Comparison of ENCODE assay signal across 8 mouse cellular contexts in genomic region chr4:127243552-127243951, GRCm38 (mm10). TPM values are rescaled to one million over a fixed set of nuclear protein-coding genes. Genes with fewer than 3 reads are reported as not detected.
DNase-seq lines count a peak whose midpoint lies in the region; ATAC-seq and TF ChIP-seq lines count a peak whose summit lies in the region.

Gene Smim12, plus strand, starts transcription at chr4:127243784.

- H3K36me3 ChIP-seq in E14TG2a.4 (ENCODE audit: insufficient read depth, low read length): peaks cover 29% of the 10 kb centered on the region
- peaks cover 19% of the 10 kb centered on the region for H3K36me3 ChIP-seq in forebrain, embryonic 12.5 days (replicated peaks)
- peaks cover 12% of the 10 kb centered on the region for H3K36me3 ChIP-seq in heart, postnatal 0 days (replicated peaks; ENCODE audit: control insufficient read depth, insufficient read depth, low read length)
- H3K36me3 ChIP-seq in liver, embryonic 16.5 days (ENCODE audit: control insufficient read depth, insufficient read depth): peaks cover 2% of the 10 kb centered on the region
- H3K36me3 ChIP-seq in neural tube, embryonic 13.5 days: peaks cover 18% of the 10 kb centered on the region
- H3K36me3 ChIP-seq in testis, adult 2 months (ENCODE audit: control insufficient read depth, insufficient read depth, low read length): no peaks in the 10 kb centered on the region

- DNase-seq in c-Kit-positive CD71-positive TER-119-positive erythroid progenitor cells, embryonic 14.5 days (ENCODE audit: low spot score): peak; percentile 97
- peak; percentile 98 for DNase-seq in heart, postnatal 0 days (ENCODE audit: low spot score)
- peak; percentile 100 for DNase-seq in kidney, postnatal 4 days

- peak within 1 kb of the TSS; percentile 100 for H3K4me3 ChIP-seq in E14TG2a.4 (replicated peaks; ENCODE audit: low read length)
- peak within 1 kb of the TSS; percentile 96 for H3K4me3 ChIP-seq in forebrain, embryonic 12.5 days (replicated peaks)
- H3K4me3 ChIP-seq in heart, postnatal 0 days (ENCODE audit: low read depth, low read length): peak within 1 kb of the TSS; percentile 73
- peak within 1 kb of the TSS; percentile 81 for H3K4me3 ChIP-seq in liver, embryonic 16.5 days (ENCODE audit: low read depth, low read length)
- H3K4me3 ChIP-seq in neural tube, embryonic 13.5 days: peak within 1 kb of the TSS; percentile 97
- H3K4me3 ChIP-seq in testis, adult 2 months (ENCODE audit: control insufficient read depth, low read depth, low read length): peak within 1 kb of the TSS; percentile 99

- H3K27ac ChIP-seq in forebrain, embryonic 12.5 days: no peak within 1 kb of the TSS
- peak within 1 kb of the TSS; percentile 37; the same call in 1 of the 2 replicates for H3K27ac ChIP-seq in heart, postnatal 0 days (ENCODE audit: low read depth)
- no peak within 1 kb of the TSS for H3K27ac ChIP-seq in liver, embryonic 16.5 days (ENCODE audit: low read length)
- H3K27ac ChIP-seq in neural tube, embryonic 13.5 days (replicated peaks): peak within 1 kb of the TSS; percentile 53; the same call in 1 of the 2 replicates
- peak within 1 kb of the TSS; percentile 91 for H3K27ac ChIP-seq in testis, adult 2 months (ENCODE audit: control insufficient read depth, insufficient read depth, low read depth, low read length)

- peak; percentile 95 for ATAC-seq in forebrain, embryonic 12.5 days (ENCODE audit: low FRiP score)
- ATAC-seq in heart, postnatal 0 days (ENCODE audit: insufficient read depth, low read depth): peak; percentile 98
- ATAC-seq in liver, embryonic 16.5 days (ENCODE audit: low read depth): peak; percentile 99
- ATAC-seq in neural tube, embryonic 13.5 days (ENCODE audit: low read depth): peak; percentile 95

- no peaks in the 10 kb centered on the region for H3K9me3 ChIP-seq in E14TG2a.4 (ENCODE audit: low read length)
- H3K9me3 ChIP-seq in forebrain, embryonic 12.5 days: no peaks in the 10 kb centered on the region
- no peaks in the 10 kb centered on the region for H3K9me3 ChIP-seq in heart, postnatal 0 days (replicated peaks; ENCODE audit: control insufficient read depth, low read length)
- no peaks in the 10 kb centered on the region for H3K9me3 ChIP-seq in liver, embryonic 16.5 days (replicated peaks; ENCODE audit: control insufficient read depth, low read length)
- no peaks in the 10 kb centered on the region for H3K9me3 ChIP-seq in neural tube, embryonic 13.5 days

- no peaks in the 10 kb centered on the region for H3K27me3 ChIP-seq in E14TG2a.4 (ENCODE audit: insufficient read depth, low read length)
- H3K27me3 ChIP-seq in forebrain, embryonic 12.5 days: peaks cover 10% of the 10 kb centered on the region; the same call in 1 of the 2 replicates
- no peaks in the 10 kb centered on the region for H3K27me3 ChIP-seq in heart, postnatal 0 days (ENCODE audit: control insufficient read depth, insufficient read depth, low read length)
- no peaks in the 10 kb centered on the region for H3K27me3 ChIP-seq in liver, embryonic 16.5 days (ENCODE audit: control insufficient read depth, insufficient read depth, low read depth, low read length)
- H3K27me3 ChIP-seq in neural tube, embryonic 13.5 days: 0 out of 2 replicates have a peak, but pooled peaks cover 3% of the 10 kb centered on the region
- no peaks in the 10 kb centered on the region for H3K27me3 ChIP-seq in testis, adult 2 months (ENCODE audit: control insufficient read depth, insufficient read depth, low read length)

- H3K4me2 ChIP-seq in forebrain, embryonic 12.5 days: peak within 1 kb of the TSS; percentile 97
- H3K4me2 ChIP-seq in heart, postnatal 0 days (ENCODE audit: low read depth, low read length): peak within 1 kb of the TSS; percentile 84
- peak within 1 kb of the TSS; percentile 73 for H3K4me2 ChIP-seq in liver, embryonic 16.5 days (ENCODE audit: low read depth, low read length)
- peak within 1 kb of the TSS; percentile 98 for H3K4me2 ChIP-seq in neural tube, embryonic 13.5 days

- peak within 1 kb of the TSS; percentile 93 for H3K9ac ChIP-seq in forebrain, embryonic 12.5 days
- peak within 1 kb of the TSS; percentile 78 for H3K9ac ChIP-seq in heart, postnatal 0 days (replicated peaks; ENCODE audit: low read depth, low read length)
- peak within 1 kb of the TSS; percentile 81 for H3K9ac ChIP-seq in liver, embryonic 16.5 days (ENCODE audit: low read depth, low read length)
- peak within 1 kb of the TSS; percentile 94 for H3K9ac ChIP-seq in neural tube, embryonic 13.5 days

- TF ChIP-seq CTCF in E14TG2a.4 (conservative IDR thresholded peaks at IDR 0.05; ENCODE audit: low read length): peak; percentile 69
- peak; percentile 94 for TF ChIP-seq CTCF in heart, postnatal 0 days (IDR thresholded peaks at IDR 0.05; ENCODE audit: low read depth)
- TF ChIP-seq CTCF in testis, adult 2 months (IDR thresholded peaks at IDR 0.05; ENCODE audit: control insufficient read depth, insufficient read depth, insufficient replicate concordance, low read depth, low read length): peak; percentile 95

- TF ChIP-seq EP300 in heart, postnatal 0 days (IDR thresholded peaks at IDR 0.05; ENCODE audit: low read depth): peak; percentile 80

- TF ChIP-seq POLR2A in testis, adult 2 months (IDR thresholded peaks at IDR 0.05; ENCODE audit: control insufficient read depth, low read depth, low read length): peak; percentile 79

- under 1% methylated on average over 29 of the region's 29 CpGs for WGBS in forebrain, embryonic 12.5 days
- WGBS in heart, postnatal 0 days: under 1% methylated on average over 29 of the region's 29 CpGs
- under 1% methylated on average over 29 of the region's 29 CpGs for WGBS in liver, embryonic 16.5 days (ENCODE audit: insufficient replicate concordance)
- under 1% methylated on average over 29 of the region's 29 CpGs for WGBS in neural tube, embryonic 13.5 days

- peaks cover 35% of the 10 kb centered on the region for H3K4me1 ChIP-seq in E14TG2a.4 (replicated peaks; ENCODE audit: low read depth, low read length)
- peaks cover 16% of the 10 kb centered on the region for H3K4me1 ChIP-seq in forebrain, embryonic 12.5 days
- H3K4me1 ChIP-seq in heart, postnatal 0 days (ENCODE audit: control insufficient read depth, insufficient read depth): peaks cover 7% of the 10 kb centered on the region
- peaks cover 8% of the 10 kb centered on the region for H3K4me1 ChIP-seq in liver, embryonic 16.5 days (ENCODE audit: control insufficient read depth, low read depth, low read length)
- H3K4me1 ChIP-seq in neural tube, embryonic 13.5 days (replicated peaks): peaks cover 15% of the 10 kb centered on the region
- H3K4me1 ChIP-seq in testis, adult 2 months (ENCODE audit: control insufficient read depth, insufficient read depth, low read length): peaks cover 8% of the 10 kb centered on the region

RNA-seq across cellular contexts. Expression of gene Smim12, which starts in this region (rescaled TPM):
- 44.2 and 46.6 TPM in 2 replicates for polyA plus RNA-seq in forebrain, embryonic 12.5 days (2016; fragmentation: Nextera tagmentation; extraction: Ambion mirVana)
- 58.4 and 58.6 TPM in 2 replicates for total RNA-seq in heart, postnatal 0 days (2014; rRNA removed; ENCODE audit: low replicate concordance)
- 69.0 and 74.7 TPM in 2 replicates for polyA plus RNA-seq in heart, postnatal 0 days (2015; fragmentation: Nextera tagmentation; extraction: Ambion mirVana)
- 24.5 and 24.6 TPM in 2 replicates for polyA plus RNA-seq in liver, embryonic 16.5 days (2015; fragmentation: Nextera tagmentation; extraction: Ambion mirVana)
- polyA plus RNA-seq in neural tube, embryonic 13.5 days (2015; fragmentation: Nextera tagmentation; extraction: Ambion mirVana): 57.9 and 60.3 TPM in 2 replicates
- 24.2 and 25.3 TPM in 2 replicates for polyA plus RNA-seq in testis, adult 2 months (2012; rRNA removed)

Comparison
In these comparisons a context has a peak if more than half of its experiments do, and no peak if none do; other contexts are left out.
1. H3K27ac ChIP-seq: peak in heart, postnatal 0 days (single experiment), neural tube, embryonic 13.5 days (single experiment) and testis, adult 2 months (single experiment); none in forebrain, embryonic 12.5 days (single experiment) and liver, embryonic 16.5 days (single experiment).
2. Peak in every context shown above with its lines, with median percentiles within 50 percentile points of each other: H3K4me3 ChIP-seq, CTCF ChIP-seq, DNase-seq, ATAC-seq, H3K4me2 ChIP-seq and H3K9ac ChIP-seq.